Mouse (Mus musculus): ENCODE measurements around the gene Pnmal1. TPM values are rescaled to one million over a fixed set of nuclear protein-coding genes. Genes with fewer than 3 reads are reported as not detected.

Gene Pnmal1
- polyA plus RNA-seq, 1 experiment from 2014 or later: 1.0 TPM

DNA sequence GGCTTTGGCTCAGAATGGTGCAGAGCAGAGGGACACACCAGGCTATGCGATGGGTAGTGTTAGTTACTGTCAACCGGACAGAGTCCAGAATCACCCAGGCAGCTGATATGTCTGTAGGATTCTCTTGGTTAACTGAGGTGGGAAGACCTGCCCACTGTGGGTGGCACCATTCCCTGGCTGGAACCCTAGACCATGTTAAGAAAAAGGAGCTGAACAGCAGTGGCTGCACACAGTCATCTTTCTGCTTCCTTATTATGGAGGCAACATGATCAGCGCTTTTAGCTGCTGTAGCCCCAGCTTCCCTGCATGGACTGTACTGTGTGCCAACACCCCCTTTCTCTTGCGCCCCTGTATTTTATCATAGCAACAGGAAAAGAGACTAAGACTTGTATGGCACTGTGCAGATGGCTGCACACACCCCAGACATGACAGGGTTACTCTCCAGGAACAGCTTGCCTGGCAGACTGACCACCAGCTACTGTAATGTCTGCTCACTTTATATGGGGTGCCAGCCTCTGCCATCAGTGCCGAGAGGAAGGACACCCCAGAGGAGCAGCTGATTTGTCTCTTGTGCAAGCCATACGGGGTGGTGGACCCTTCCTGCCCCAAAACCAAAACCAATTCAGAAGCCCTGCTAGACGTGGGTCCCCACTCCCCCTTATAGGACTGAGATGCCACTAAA lies 52.6 kb downstream of the Pnmal1 start:
- H3K4me2 ChIP-seq (replicated peaks): no peak overlapping the region
- no peaks in the 10 kb centered on the region for H3K27me3 ChIP-seq
- H3K9me3 ChIP-seq: no peaks in the 10 kb centered on the region
- H3K27ac ChIP-seq: no peak overlapping the region
- H3K9ac ChIP-seq: no peak overlapping the region
- H3K36me3 ChIP-seq: peaks cover 100% of the 10 kb centered on the region
- no peaks in the 10 kb centered on the region for H3K4me1 ChIP-seq
- WGBS: 91% methylated on average over 7 of the region's 7 CpGs
- ATAC-seq (ENCODE audit: low FRiP score, low read depth): no peak
- H3K4me3 ChIP-seq: no peak overlapping the region

Other genes starting within 250 kb of the Pnmal1 start
- not detected in 2 replicates for gene Ceacam9, start 237.8 kb upstream of the Pnmal1 start, polyA plus RNA-seq (2015; fragmentation: Nextera tagmentation; extraction: Ambion mirVana)
- gene Ap2s1, start 221.3 kb upstream of the Pnmal1 start, polyA plus RNA-seq (2015; fragmentation: Nextera tagmentation; extraction: Ambion mirVana): 243 and 265 TPM in 2 replicates
- gene Slc1a5, start 178.3 kb upstream of the Pnmal1 start, polyA plus RNA-seq (2015; fragmentation: Nextera tagmentation; extraction: Ambion mirVana): 33.1 and 35.5 TPM in 2 replicates
- 117 and 124 TPM in 2 replicates for gene Strn4, start 143.8 kb upstream of the Pnmal1 start, polyA plus RNA-seq (2015; fragmentation: Nextera tagmentation; extraction: Ambion mirVana)
- gene Fkrp, start 142.9 kb upstream of the Pnmal1 start, polyA plus RNA-seq (2015; fragmentation: Nextera tagmentation; extraction: Ambion mirVana): 32.4 and 33.3 TPM in 2 replicates
- 20.8 and 20.9 TPM in 2 replicates for gene Prkd2, start 116.8 kb upstream of the Pnmal1 start, polyA plus RNA-seq (2015; fragmentation: Nextera tagmentation; extraction: Ambion mirVana)
- 5.1 and 6.1 TPM in 2 replicates for gene Dact3, start 84.4 kb upstream of the Pnmal1 start, polyA plus RNA-seq (2015; fragmentation: Nextera tagmentation; extraction: Ambion mirVana)
- gene Gng8, start 67.9 kb upstream of the Pnmal1 start, polyA plus RNA-seq (2015; fragmentation: Nextera tagmentation; extraction: Ambion mirVana): 15.4 and 16.0 TPM in 2 replicates
- 2.0 TPM in 2 replicates for gene Ptgir, start 53.2 kb upstream of the Pnmal1 start, polyA plus RNA-seq (2015; fragmentation: Nextera tagmentation; extraction: Ambion mirVana)
- gene Calm3, start 35.6 kb upstream of the Pnmal1 start, polyA plus RNA-seq (2015; fragmentation: Nextera tagmentation; extraction: Ambion mirVana): 103 and 115 TPM in 2 replicates
- 22.7 and 23.4 TPM in 2 replicates for gene Pnmal2, start 15.0 kb upstream of the Pnmal1 start, polyA plus RNA-seq (2015; fragmentation: Nextera tagmentation; extraction: Ambion mirVana)
- gene Gm42372, start 23.4 kb downstream of the Pnmal1 start, polyA plus RNA-seq (2015; fragmentation: Nextera tagmentation; extraction: Ambion mirVana): 0.27 and 0.31 TPM in 2 replicates
- gene Ccdc8, start 33.0 kb downstream of the Pnmal1 start, polyA plus RNA-seq (2015; fragmentation: Nextera tagmentation; extraction: Ambion mirVana): 33.0 and 33.1 TPM in 2 replicates
- 115 and 118 TPM in 2 replicates for gene Ppp5c, start 68.2 kb downstream of the Pnmal1 start, polyA plus RNA-seq (2015; fragmentation: Nextera tagmentation; extraction: Ambion mirVana)
- 12.9 and 14.9 TPM in 2 replicates for gene Hif3a, start 102.7 kb downstream of the Pnmal1 start, polyA plus RNA-seq (2015; fragmentation: Nextera tagmentation; extraction: Ambion mirVana)
- gene Psg16, start 114.4 kb downstream of the Pnmal1 start, polyA plus RNA-seq (2015; fragmentation: Nextera tagmentation; extraction: Ambion mirVana): 0.06 and 0.17 TPM in 2 replicates
- not detected in 2 replicates for gene Ceacam3, start 190.6 kb downstream of the Pnmal1 start, polyA plus RNA-seq (2015; fragmentation: Nextera tagmentation; extraction: Ambion mirVana)
- gene Psg29, start 243.8 kb downstream of the Pnmal1 start, polyA plus RNA-seq (2015; fragmentation: Nextera tagmentation; extraction: Ambion mirVana): not detected in 2 replicates

Measured in limb, embryonic 13.5 days (tissue).